Mouse (Mus musculus): Measurements from ENCODE around the gene Nanog.

- TF ChIP-seq CTCF (conservative IDR thresholded peaks at IDR 0.05; ENCODE audit: low read length) (no peak), POU5F1 (IDR thresholded peaks at IDR 0.05; ENCODE audit: borderline replicate concordance, low read length) (no peak), NANOG (IDR thresholded peaks at IDR 0.05; ENCODE audit: borderline replicate concordance, low read length) (no peak)
These were observed 56.7 kb downstream of the Nanog start for GRCm38 (mm10) chr6:122763844-122764445.
